Mouse (Mus musculus): Measurements from ENCODE around the gene Harbi1. TPM values are rescaled to one million over a fixed set of nuclear protein-coding genes. Genes with fewer than 3 reads are reported as not detected.
"Not testable (repeated sequence)": the region's sequence is repeated elsewhere in the genome, so short reads cannot be mapped to it uniquely, and the experiment has no call there.

The Harbi1 gene
- total RNA-seq, 2 experiments from 2014 or later = 7.1 to 7.3 TPM

DNA sequence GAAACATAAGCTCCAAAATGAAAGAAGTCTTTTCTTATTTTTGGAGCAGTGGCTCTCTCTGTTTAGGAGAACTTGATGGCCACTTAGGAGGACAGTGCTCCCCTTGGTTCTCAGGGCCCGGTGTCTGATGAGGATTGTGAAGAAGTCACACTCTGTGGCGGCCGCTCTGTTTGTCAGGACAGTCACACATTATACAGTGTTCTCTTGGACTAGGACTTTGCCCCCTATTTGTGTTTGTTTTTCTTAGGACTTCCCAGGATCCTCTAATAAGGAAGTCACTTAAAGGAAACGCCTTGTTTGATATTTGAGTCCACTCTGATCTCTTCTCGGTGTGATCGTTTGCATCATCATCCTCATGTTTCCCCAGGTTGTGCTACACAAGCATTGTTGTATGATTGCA is 7.6 kb downstream of the Harbi1 start:
- no peak for DNase-seq

DNA sequence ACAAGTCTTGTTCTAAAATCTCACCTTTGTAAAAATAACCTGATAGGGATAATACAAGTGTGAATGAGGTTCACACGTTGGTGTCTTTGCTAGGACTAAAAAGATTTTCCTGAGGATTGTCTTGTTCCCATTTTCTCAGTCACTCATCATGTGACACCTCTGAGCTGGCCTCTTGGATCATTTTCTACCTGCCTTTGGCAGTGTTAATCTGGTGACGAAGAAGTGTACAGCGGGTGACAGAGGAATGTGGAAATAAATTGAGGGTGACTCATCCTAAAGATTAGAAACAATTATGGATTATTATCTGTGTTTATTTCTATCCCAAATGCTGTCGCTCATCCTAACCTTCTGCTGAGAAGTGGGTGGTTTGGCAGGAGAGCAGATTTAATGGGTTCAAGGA is 12.7 kb downstream of the Harbi1 start:
- DNase-seq = no peak

DNA sequence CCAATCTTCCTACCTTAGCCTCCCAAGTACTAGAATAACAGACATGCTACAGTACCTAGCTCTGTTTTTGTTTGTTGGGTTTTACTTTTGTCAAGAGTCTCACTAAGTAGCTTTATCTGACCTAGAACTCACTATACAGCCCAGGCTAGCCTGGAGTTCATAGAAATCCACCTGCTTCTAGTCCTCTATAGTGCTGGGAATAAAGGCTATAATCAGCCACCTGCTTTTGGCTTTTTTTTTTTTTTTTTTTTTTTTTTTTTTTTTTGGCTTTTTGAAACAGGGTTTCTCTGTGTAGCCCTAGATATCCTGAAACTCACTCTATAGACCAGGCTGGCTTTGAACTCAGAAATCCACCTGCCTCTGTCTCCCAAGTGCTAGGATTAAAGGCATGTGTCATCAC is 13.3 kb downstream of the Harbi1 start:
- no peak for DNase-seq

DNA sequence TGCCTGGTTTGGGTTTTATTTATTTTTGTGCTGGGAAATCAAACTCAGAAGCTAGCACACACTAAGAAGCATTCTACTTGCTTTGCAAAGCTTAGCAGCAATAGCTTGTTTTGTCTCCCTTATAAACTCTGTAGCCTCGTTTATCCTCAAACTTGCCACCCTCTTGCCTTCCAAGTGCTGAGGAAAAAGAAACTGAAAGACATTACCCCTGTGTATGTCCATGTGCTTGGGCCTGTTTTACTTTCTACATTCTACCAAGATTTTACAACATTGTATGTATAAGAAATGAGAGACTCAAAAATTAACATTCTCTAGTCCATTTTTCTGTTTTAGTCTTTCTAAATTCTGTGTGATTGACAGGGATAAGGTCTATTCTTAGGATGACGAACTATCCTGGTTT is 14.1 kb downstream of the Harbi1 start:
- DNase-seq = no peak

DNA sequence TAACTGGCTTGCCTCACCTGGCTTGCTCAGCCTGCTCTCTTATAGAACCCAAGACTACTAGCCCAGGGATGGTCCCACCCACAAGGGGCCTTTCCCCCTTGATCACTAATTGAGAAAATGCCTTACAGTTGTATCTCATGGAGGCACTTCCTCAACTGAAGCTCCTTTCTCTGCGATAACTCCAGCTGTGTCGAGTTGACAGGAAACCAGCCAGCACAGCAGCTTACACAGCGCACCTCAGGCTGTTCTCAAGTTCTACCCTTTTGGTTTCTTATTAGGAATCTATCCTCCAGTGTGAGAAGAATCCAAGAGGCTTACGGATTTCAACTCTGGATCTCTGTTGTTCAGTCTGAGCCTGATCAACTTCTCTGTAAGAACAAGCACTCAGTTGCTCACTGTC is 14.8 kb downstream of the Harbi1 start:
- not testable (repeated sequence) for DNase-seq

DNA sequence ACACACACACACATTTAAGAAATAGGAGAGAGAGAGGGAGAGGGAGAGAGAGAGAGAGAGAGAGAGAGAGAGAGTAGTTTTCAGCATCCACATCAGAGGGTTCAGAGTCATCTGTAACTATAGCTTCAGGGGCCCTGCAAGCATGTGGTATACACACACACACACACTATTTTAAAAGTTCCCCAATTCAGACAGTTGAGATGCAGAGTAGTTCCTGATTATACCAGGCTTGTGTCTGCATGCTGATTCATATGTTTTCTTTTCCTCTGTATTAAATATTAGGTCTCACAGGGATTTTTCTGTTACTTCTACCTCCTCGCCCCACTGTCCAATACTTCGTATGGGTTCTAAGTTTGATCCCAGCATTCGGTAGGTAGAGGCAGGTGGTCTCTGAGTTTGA is 16.4 kb downstream of the Harbi1 start:
- no peak for DNase-seq

DNA sequence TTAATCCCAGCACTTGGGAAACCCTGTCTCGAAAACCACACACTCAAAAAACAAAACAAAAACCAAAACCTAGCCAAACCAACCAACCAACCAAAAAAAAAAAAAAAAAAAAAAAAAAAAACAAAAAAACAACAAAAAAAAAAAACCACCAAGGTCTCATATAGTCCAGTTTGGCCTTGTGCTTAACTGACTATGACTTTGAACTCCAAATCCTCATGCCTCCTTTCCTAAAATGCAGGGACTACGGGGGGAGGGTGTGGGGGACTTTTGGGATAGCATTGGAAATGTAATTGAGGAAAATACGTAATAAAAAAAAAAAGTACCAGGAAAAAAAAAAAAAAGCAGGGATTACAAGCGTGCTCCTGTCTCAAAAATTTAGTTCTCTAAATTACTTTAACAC is 18.9 kb downstream of the Harbi1 start:
- no peak for DNase-seq

DNA sequence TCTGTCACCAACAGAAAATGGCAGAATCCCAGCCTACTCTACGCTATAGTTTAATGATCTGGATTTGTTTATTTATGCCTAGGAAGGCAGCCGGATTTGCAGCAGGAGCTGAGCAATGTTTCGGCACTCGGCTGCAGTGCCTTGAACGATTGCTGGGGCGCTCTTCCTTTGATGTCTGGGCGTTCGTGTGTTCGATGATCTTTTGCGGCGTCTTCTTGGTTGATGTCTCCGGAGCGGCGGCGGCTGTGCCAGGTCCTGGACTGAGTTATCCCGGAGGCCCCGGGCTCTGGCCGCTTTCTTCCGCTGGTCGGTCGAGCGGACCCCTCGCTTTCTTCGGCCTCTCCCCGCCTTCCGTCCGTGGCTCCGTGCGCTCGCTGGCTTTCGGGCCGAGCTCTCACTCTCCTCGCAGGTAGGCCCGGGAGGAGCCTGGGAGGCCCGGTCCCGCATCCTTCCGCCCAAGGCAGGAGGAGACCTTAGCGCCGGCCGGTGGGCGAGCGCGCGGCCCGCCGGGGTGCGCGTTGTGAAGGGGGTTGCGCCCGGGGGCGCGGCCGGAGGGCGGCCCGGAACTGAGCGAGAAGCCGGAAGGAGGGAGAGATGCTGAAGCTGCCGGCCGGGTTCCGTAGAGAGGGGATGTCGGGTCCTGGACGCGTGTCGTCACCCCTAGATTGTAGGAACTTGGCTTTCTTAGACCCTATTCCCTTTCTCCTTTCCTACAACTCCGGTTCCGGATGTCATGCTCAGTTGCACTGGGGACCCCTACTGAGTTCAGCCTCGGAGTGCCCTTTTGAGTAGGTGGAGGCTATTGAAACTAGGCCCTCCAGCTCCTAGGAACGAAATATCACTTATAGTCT is 19.5 kb downstream of the Harbi1 start, which contains the start of gene Ambra1:
Gene Ambra1, plus strand, starts transcription at position 164 of the 851 bp plus-strand sequence.
- DNase-seq = peak; percentile 85 to 86

DNA sequence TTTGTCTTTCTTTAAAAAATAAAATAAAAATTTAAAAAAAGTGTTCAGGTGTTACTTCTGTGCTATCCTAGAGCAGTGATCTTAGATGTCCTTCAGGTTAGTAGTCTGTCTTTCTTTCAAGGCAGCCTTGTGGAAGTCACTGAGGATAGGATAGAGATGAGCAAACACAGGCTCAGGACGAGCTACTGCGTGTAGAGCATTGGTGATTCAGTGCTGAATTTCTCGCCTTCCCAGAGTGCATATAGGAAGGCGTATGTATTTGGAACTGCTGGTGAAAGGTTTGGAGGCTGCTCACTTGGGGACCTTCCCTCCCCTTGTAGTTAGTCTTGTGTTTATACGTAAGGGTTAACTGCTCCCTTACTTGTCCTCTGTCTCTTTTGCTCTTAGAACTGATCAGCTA is 24.6 kb downstream of the Harbi1 start:
- DNase-seq = no peak

DNA sequence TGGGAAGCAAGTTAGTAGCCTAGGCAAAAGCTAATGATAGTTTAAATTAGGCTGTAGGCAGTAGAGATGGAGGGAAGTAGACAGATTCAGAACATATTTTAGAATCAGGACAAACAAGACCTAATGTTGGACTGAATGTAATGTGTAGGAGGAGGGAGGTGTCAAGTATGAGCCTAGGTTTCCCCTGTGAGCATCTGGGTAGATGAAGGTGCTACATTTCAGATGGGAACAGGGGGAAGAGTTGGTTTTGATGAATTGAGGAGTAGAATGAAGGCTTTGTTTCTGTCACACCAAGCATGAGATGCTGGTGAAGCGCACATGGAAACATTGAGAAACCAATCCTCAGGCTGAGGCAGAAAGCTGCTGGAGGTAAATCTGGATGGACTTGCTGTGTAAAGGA is 28.9 kb downstream of the Harbi1 start:
- no peak for DNase-seq

DNA sequence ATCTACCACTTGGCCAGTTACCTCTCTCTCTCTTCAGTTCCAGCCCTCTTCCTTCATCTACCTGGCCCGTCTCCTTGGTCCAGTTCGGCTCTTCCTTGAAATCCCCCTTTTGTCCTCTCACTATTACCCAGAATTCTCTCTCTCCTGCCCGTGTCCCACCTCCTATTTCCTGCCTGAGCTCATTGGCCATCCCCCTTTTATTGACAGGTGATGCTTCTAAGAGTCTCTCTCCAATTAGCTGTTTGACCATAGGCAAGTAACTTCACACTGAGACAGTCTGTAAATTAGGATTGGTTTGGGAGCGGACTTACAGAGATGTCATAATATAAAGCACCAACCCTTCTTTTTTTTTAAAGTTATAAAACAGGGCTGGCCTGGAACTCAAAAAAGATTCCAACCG is 34.0 kb downstream of the Harbi1 start:
- DNase-seq = no peak

DNA sequence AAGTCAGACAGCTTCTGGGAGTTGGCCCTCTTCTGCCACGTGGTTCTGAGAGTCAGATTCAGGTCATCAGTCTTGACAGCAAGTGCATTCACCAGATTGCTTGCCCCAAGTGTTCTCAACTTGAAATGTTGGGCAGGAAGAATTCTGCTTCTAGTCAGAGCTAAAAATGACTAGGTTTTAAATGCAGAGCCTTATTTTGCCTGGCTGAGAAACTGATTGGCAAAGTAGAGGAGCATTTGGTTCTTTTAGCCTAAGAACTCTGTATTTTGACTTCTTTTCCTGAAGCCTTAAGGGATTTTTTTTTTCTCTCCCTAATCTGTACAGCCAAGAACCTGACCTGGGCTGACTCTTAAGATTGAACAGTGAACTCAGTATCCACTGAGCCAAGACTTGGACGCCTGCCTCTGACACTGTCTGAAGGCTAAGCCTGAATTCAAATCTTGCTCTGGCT is 39.2 kb downstream of the Harbi1 start:
- no peak for DNase-seq

Other genes starting within 250 kb of the Harbi1 start
- 100 to 1,000 TPM; 119 to 125 TPM for gene Ckap5, start 184.1 kb upstream of the Harbi1 start, total RNA-seq (2021)
- under 1 TPM in 1 of 2 experiments, not detected in 1; 0.18 TPM for gene F2, start 74.4 kb upstream of the Harbi1 start, total RNA-seq (2021)
- 10 to 100 TPM; 10.8 to 10.9 TPM for gene Zfp408, start 61.1 kb upstream of the Harbi1 start, total RNA-seq (2021)
- gene Arhgap1, start 61.0 kb upstream of the Harbi1 start, total RNA-seq (2021) = 10 to 100 TPM; 55.7 to 65.1 TPM
- 10 to 100 TPM; 74.0 to 74.4 TPM for gene Atg13, start 276 bp upstream of the Harbi1 start, total RNA-seq (2021)
- gene Ambra1, start 19.3 kb downstream of the Harbi1 start, total RNA-seq (2021) = 10 to 100 TPM; 44.7 to 49.4 TPM
- 10 to 100 TPM; 25.7 to 28.6 TPM for gene Chrm4, start 216.4 kb downstream of the Harbi1 start, total RNA-seq (2021)
- 10 to 100 TPM; 25.4 to 29.4 TPM for gene Mdk, start 221.4 kb downstream of the Harbi1 start, total RNA-seq (2021)
- not detected for gene Gm9821, start 234.9 kb downstream of the Harbi1 start, total RNA-seq (2021)